Mouse (Mus musculus) right cerebral cortex, postnatal 36 days (tissue): Measurements from ENCODE around the gene Snx25.
A peak's percentile ranks its signal among the peaks of the same experiment; 100 is the strongest.

Experiments
- DNase-seq, 2 experiments: peaks; one replicate each; pipeline ENCODE4 v3.0.0; 2022; ENCODE audit warnings: low spot score in 2 of 2, mixed read lengths in 1 of 2

Snx25 gene

GRCm38 (mm10) chr8:46022203-46022602 is 129.8 kb downstream of the Snx25 start:
- DNase-seq: peak in 1 of 2 experiments; percentile 25

GRCm38 (mm10) chr8:46010746-46011680 is 140.9 kb downstream of the Snx25 start:
- DNase-seq: no peak

- no peak for DNase-seq
Observed at GRCm38 (mm10) chr8:46010306-46010705, 141.7 kb downstream of the Snx25 start.

- no peak for DNase-seq
Observed at GRCm38 (mm10) chr8:46007050-46007672, 144.8 kb downstream of the Snx25 start.

GRCm38 (mm10) chr8:46005596-46005995 is 146.4 kb downstream of the Snx25 start, which contains the start of gene Ankrd37:
Ankrd37 (minus strand) TSS chr8:46005707.
- DNase-seq: no peak

- peak; percentile 97 for DNase-seq
Observed at GRCm38 (mm10) chr8:45999784-46000705, 151.9 kb downstream of the Snx25 start.

- DNase-seq: peak in 1 of 2 experiments; percentile 29
Observed at GRCm38 (mm10) chr8:45999138-45999783, 152.7 kb downstream of the Snx25 start, which contains the start of gene Lrp2bp. Lrp2bp (plus strand) TSS chr8:45999303.

- DNase-seq: no peak
Observed at GRCm38 (mm10) chr8:45998228-45998627, 153.7 kb downstream of the Snx25 start.

- no peak for DNase-seq
Observed at GRCm38 (mm10) chr8:45995576-45995975, 156.4 kb downstream of the Snx25 start.

- DNase-seq: no peak
Observed at GRCm38 (mm10) chr8:45994111-45994510, 157.8 kb downstream of the Snx25 start.

GRCm38 (mm10) chr8:45990631-45991310 is 161.2 kb downstream of the Snx25 start:
- DNase-seq: no peak

- no peak for DNase-seq
Observed at GRCm38 (mm10) chr8:45988189-45988588, 163.8 kb downstream of the Snx25 start.

- DNase-seq: no peak
Observed at GRCm38 (mm10) chr8:45986665-45987064, 165.3 kb downstream of the Snx25 start.
